Mouse (Mus musculus) embryonic facial prominence, embryonic 15.5 days (tissue): ENCODE results near the gene Cenpa. TPM values are rescaled to one million over a fixed set of nuclear protein-coding genes. Genes with fewer than 3 reads are reported as not detected.
A peak's percentile ranks its signal among the peaks of the same experiment; 100 is the strongest.

Experiments used
- ATAC-seq: fragments of 200-750 bp; cut with Nextera tagmentation; 2 replicates; pipeline ENCODE4 v1.8.0; 2017; ENCODE audit warnings: low read depth, moderate TSS enrichment; ENCODE audit not compliant: insufficient number of reproducible peaks, low FRiP score, low TSS enrichment
- H3K27ac ChIP-seq: fragments of 300-500 bp; sonication (generic); replicated peaks from 2 replicates; pipeline ENCODE4 v1.5.1; 2015; ENCODE audit warnings: mild to moderate bottlenecking, inconsistent platforms
- H3K27me3 ChIP-seq: fragments of 300-500 bp; sonication (generic); 2 replicates; pipeline ENCODE4 v1.6.1; 2015; ENCODE audit warnings: inconsistent platforms
- H3K36me3 ChIP-seq: fragments of 300-500 bp; sonication (generic); 2 replicates; pipeline ENCODE4 v1.6.1; 2015; ENCODE audit warnings: mild to moderate bottlenecking, inconsistent platforms
- H3K4me1 ChIP-seq: fragments of 300-500 bp; sonication (generic); 2 replicates; pipeline ENCODE4 v1.6.1; 2015; ENCODE audit warnings: inconsistent platforms
- H3K4me2 ChIP-seq: fragments of 300-500 bp; sonication (generic); replicated peaks from 2 replicates; pipeline ENCODE4 v1.6.1; 2015; ENCODE audit warnings: mild to moderate bottlenecking, inconsistent platforms
- H3K4me3 ChIP-seq: fragments of 300-500 bp; sonication (generic); replicated peaks from 2 replicates; pipeline ENCODE4 v1.5.1; 2015; ENCODE audit warnings: mild to moderate bottlenecking, inconsistent platforms
- H3K9ac ChIP-seq: fragments of 300-500 bp; sonication (generic); 2 replicates; pipeline ENCODE4 v1.6.1; 2015; ENCODE audit warnings: inconsistent platforms
- H3K9me3 ChIP-seq: fragments of 300-500 bp; sonication (generic); replicated peaks from 2 replicates; pipeline ENCODE4 v1.6.1; 2016; ENCODE audit warnings: inconsistent platforms
- WGBS: fragments of 180-500 bp; shearing (Covaris S2); methylation state at CpG from one replicate; pipeline ENCODE4 v1.1.7; 2015; 5-methylcytosine and 5-hydroxymethylcytosine counted together
- polyA plus RNA-seq: library from polyadenylated mRNA; unstranded; fragments of >200 nt; fragmentation: Nextera tagmentation; extraction: Ambion mirVana; gene quantifications from 2 replicates; pipeline ENCODE4 v1.2.1, GENCODE M21; 2015

Cenpa gene
- polyA plus RNA-seq, 1 experiment from 2014 or later: 218 TPM

DNA sequence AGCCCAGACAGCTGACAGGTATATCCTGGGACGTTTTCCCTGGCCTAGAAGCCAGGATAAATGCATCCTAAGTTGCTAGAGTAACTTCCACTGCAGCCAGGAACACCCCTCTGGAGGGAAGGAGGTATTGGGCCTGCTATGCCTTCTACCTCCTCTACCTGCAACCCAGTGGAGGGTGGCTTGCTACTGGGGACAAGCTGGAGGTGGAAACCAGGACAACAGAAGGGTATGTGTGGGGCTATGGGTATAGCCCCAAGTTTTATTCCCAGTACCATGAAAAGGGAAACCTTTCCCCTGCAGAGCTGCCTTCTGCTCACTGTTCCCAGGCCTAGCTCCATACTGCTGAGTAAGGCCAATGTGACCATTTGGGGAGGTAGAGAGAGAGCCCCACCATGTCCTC is 42.3 kb upstream of the Cenpa start:
- peaks cover 25% of the 10 kb centered on the region for H3K27me3 ChIP-seq
- ATAC-seq: no peak
- H3K4me3 ChIP-seq: no peak overlapping the region
- no peak overlapping the region for H3K4me2 ChIP-seq
- H3K27ac ChIP-seq: no peak overlapping the region
- no peaks in the 10 kb centered on the region for H3K9me3 ChIP-seq
- WGBS: 37% methylated on average over 1 of the region's 1 CpGs
- no peaks in the 10 kb centered on the region for H3K36me3 ChIP-seq
- H3K9ac ChIP-seq: no peak overlapping the region
- peaks cover 16% of the 10 kb centered on the region for H3K4me1 ChIP-seq

DNA sequence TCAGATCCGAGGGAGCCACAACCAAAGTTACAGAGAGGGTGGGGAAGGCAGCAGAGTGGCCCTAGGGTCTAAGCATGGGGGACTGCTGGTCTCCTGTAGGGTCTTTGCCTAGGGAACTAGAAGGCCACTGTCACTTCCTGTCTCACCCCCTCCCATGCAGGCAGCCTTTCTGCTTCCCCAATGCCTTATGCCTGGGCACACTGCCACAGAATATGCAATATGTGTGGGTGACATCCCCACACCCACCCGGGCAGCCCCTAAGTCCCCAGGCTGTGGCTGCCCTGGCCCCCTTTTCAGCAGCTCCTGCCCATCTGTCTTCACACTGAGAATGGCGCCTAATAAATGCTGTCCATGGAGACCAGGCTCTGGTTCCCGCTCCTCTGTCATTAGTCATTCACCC is 41.7 kb upstream of the Cenpa start:
- no peak overlapping the region for H3K27ac ChIP-seq
- no peaks in the 10 kb centered on the region for H3K36me3 ChIP-seq
- no peak overlapping the region for H3K4me3 ChIP-seq
- no peak overlapping the region for H3K4me2 ChIP-seq
- peaks cover 16% of the 10 kb centered on the region for H3K4me1 ChIP-seq
- no peak overlapping the region for H3K9ac ChIP-seq
- H3K27me3 ChIP-seq: peaks cover 25% of the 10 kb centered on the region
- H3K9me3 ChIP-seq: no peaks in the 10 kb centered on the region
- no peak for ATAC-seq
- WGBS: 52% methylated on average over 4 of the region's 4 CpGs

DNA sequence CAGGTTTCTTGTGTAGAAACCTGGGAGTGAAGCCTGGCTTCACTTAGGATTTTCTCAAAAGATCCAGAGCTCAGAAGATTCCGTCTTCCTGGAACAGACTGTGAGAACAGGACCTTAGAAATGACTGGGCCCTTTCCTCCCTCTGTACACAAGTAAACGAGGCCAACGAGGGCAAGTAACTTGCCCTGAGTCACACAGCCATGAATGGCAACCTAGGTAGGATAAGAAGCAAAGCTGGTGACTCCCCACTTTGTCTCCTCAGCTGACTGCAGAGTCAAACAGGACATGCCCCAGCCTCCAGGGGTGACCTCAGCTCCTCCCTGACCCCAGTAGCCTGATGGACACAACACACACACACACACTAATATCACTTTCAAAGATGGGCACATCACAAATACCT is 41.2 kb upstream of the Cenpa start:
- H3K36me3 ChIP-seq: no peaks in the 10 kb centered on the region
- H3K9me3 ChIP-seq: no peaks in the 10 kb centered on the region
- peaks cover 25% of the 10 kb centered on the region for H3K27me3 ChIP-seq
- no peak overlapping the region for H3K27ac ChIP-seq
- H3K4me1 ChIP-seq: peaks cover 16% of the 10 kb centered on the region
- WGBS: 63% methylated on average over 3 of the region's 3 CpGs
- no peak overlapping the region for H3K4me3 ChIP-seq
- H3K9ac ChIP-seq: no peak overlapping the region
- no peak for ATAC-seq
- no peak overlapping the region for H3K4me2 ChIP-seq

DNA sequence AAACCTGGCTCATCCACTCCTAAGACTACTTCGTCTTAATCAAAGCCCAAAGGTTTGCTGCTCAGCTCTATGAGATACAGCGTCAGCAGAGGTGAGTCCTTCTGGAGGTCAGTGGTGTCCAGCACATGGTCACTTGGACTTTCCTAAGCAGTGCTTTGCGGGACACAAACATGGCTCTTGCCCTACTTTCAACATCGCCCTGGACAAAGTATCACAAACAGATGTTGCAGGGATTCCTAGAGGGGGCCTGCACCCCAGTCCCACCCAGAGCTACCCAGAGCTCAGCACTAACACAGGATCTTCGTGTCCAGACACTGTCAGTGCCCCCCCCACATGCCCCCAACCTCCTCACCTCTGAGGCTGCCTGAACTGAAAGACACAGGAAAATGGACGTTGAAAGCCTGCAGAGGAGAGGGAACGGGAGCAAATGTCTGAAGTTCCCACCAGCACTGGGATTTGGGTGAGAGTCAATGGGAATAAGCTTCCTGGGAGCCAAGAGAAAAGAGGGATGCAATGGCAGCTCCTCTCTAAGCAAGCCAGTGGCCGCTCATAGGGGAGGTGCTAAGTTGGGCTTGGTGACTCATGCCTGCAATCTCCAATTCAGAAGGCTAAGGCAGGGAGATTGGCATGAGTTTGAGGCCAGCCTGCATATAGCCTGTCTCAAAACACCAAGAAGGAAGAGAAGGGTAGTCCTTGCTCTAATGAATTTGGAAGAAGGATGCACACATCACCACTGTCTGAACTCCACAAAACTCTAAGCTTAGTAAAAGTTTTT is 40.1 kb upstream of the Cenpa start:
- H3K27me3 ChIP-seq: peaks cover 16% of the 10 kb centered on the region
- no peak overlapping the region for H3K27ac ChIP-seq
- no peak overlapping the region for H3K9ac ChIP-seq
- H3K4me3 ChIP-seq: no peak overlapping the region
- H3K4me1 ChIP-seq: peaks cover 16% of the 10 kb centered on the region
- H3K9me3 ChIP-seq: no peaks in the 10 kb centered on the region
- no peak for ATAC-seq
- no peaks in the 10 kb centered on the region for H3K36me3 ChIP-seq
- H3K4me2 ChIP-seq: no peak overlapping the region
- 79% methylated on average over 8 of the region's 8 CpGs for WGBS

DNA sequence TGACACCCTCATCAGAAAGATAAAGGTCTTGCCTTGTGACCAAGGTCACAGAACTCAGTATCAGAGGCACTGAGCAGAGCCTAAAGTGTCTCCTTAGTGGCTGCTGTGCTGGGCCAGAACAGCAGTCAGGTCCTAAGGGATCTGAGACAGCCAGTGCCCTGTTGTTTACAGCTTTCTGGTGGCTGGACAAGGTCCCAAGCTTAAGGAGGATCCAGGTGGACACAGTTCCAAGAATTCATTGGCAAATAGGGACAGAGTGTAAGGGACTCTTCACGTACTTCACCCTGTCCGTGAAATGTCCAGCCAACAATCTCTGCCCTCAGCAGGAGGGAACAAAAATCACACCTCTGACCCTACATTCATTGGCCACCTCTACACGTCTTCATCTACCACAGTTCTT is 38.1 kb upstream of the Cenpa start:
- no peak overlapping the region for H3K27ac ChIP-seq
- no peak for ATAC-seq
- H3K4me1 ChIP-seq: no peaks in the 10 kb centered on the region
- 75% methylated on average over 3 of the region's 3 CpGs for WGBS
- no peak overlapping the region for H3K4me3 ChIP-seq
- H3K9ac ChIP-seq: no peak overlapping the region
- H3K36me3 ChIP-seq: no peaks in the 10 kb centered on the region
- 0 out of 2 replicates have a peak, but pooled peaks cover 2% of the 10 kb centered on the region for H3K27me3 ChIP-seq
- H3K9me3 ChIP-seq: no peaks in the 10 kb centered on the region
- no peak overlapping the region for H3K4me2 ChIP-seq

DNA sequence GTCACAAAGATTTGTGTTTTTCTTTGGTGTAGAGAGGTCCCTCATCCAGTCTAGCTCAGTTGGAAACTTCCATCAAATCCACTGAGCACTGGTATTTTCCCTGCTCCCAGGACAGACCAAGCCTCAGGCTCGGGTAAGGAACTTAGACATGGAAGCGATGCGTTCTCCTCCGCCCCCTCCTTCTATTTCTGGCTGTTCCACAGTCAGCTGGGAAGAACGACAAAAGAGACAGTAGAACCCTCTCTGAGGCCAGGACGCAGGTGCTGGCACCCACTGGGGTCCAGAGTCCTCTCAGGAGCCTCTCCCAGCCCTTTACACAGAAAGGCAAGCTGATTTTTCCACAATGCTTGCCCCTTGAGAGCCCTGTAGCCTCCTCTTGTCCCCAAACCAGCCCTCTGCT is 36.2 kb upstream of the Cenpa start:
- Histone ChIP-seq H3K4me2 (no peak overlapping the region), H3K9ac (no peak overlapping the region), H3K9me3 (no peaks in the 10 kb centered on the region), H3K27me3 (no peaks in the 10 kb centered on the region), H3K4me1 (no peaks in the 10 kb centered on the region), H3K4me3 (no peak overlapping the region), H3K36me3 (no peaks in the 10 kb centered on the region), H3K27ac (no peak overlapping the region)
- WGBS: 82% methylated on average over 6 of the region's 6 CpGs
- no peak for ATAC-seq

- 59% methylated on average over 1 of the region's 1 CpGs for WGBS
- ATAC-seq: no peak
- no peaks in the 10 kb centered on the region for H3K9me3 ChIP-seq
Observed at GRCm38 (mm10) chr5:30632134-30632533, 34.4 kb upstream of the Cenpa start.

GRCm38 (mm10) chr5:30636994-30637393 is 29.6 kb upstream of the Cenpa start:
- ATAC-seq: peak; percentile 47; the same call in 1 of the 2 replicates
- 46% methylated on average over 7 of the region's 7 CpGs for WGBS
- Histone ChIP-seq H3K9ac (no peak overlapping the region), H3K36me3 (no peaks in the 10 kb centered on the region), H3K27ac (no peak overlapping the region), H3K27me3 (no peaks in the 10 kb centered on the region), H3K9me3 (no peaks in the 10 kb centered on the region), H3K4me2 (no peak overlapping the region), H3K4me3 (no peak overlapping the region), H3K4me1 (no peaks in the 10 kb centered on the region)

More at GRCm38 (mm10) chr5:30632134-30632533, 34.4 kb upstream of the Cenpa start:
- Histone ChIP-seq H3K4me3 (no peak overlapping the region), H3K36me3 (no peaks in the 10 kb centered on the region), H3K4me1 (no peaks in the 10 kb centered on the region), H3K9ac (no peak overlapping the region), H3K27ac (no peak overlapping the region), H3K4me2 (no peak overlapping the region), H3K27me3 (no peaks in the 10 kb centered on the region)

- 3% methylated on average over 6 of the region's 6 CpGs for WGBS
- Histone ChIP-seq H3K27me3 (no peaks in the 10 kb centered on the region), H3K27ac (no peak overlapping the region), H3K4me1 (no peaks in the 10 kb centered on the region), H3K4me2 (no peak overlapping the region), H3K36me3 (no peaks in the 10 kb centered on the region), H3K4me3 (no peak overlapping the region), H3K9ac (no peak overlapping the region), H3K9me3 (no peaks in the 10 kb centered on the region)
- peak; percentile 67; the same call in 1 of the 2 replicates for ATAC-seq
Observed at GRCm38 (mm10) chr5:30638041-30638440, 28.5 kb upstream of the Cenpa start.

DNA sequence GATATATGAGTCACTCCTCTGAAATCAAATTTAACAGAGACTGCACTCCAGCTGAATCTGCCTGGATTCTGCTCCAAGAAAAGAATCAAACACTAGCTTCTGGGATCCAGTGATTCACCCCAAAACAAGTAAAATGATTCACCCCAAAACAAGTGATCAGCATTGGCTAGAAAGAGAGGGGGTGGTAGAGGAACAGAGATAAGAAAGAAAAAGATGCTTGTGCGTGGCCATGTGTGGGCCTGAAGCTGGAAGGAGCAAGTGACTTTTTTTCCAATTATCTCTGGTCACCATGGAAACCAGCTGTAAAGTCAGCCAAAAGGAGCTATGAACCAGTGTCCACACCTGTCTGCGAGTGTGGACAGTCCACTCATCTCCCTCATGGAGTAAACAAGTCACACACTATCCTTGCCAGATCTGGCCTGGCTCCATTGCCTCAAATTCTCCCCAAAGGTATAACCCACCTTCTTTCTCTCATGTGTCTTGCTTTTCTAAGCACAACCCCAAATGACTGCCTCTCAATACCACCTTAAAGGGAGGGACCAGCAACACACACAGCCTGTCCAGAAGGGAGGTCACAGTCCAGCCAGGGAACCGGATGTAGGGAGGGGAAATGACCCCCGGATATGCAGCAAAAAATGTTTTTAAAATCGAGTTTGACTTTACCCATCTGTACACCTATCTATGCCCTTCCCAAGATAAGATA is 22.9 kb upstream of the Cenpa start:
- WGBS: 56% methylated on average over 5 of the region's 5 CpGs

DNA sequence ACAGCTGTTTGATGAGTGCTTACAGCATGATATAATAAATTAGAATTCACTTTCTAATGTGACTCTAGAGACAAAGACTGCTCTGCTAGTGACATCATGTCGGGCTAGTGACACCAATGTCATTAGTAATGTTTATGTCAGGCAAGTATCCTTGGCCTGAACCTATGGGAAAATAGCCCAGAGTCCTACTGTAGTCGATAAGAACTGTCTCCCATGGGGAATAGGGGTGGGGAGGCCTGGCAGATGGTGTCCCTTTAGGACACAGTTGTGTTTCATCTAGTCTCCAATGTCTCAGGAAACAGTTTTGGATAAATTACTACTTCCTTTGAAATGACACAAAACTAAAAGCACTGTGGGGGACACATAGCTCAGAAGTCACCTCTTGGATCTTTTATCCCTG is 20.5 kb upstream of the Cenpa start:
- Histone ChIP-seq H3K4me2 (no peak overlapping the region), H3K27me3 (no peaks in the 10 kb centered on the region), H3K27ac (no peak overlapping the region), H3K36me3 (no peaks in the 10 kb centered on the region), H3K9ac (no peak overlapping the region), H3K9me3 (no peaks in the 10 kb centered on the region), H3K4me3 (no peak overlapping the region), H3K4me1 (peaks cover 20% of the 10 kb centered on the region)
- 74% methylated on average over 2 of the region's 2 CpGs for WGBS
- ATAC-seq: no peak

More for the DNA sequence above, 22.9 kb upstream of the Cenpa start:
- Histone ChIP-seq H3K36me3 (no peaks in the 10 kb centered on the region), H3K9me3 (no peaks in the 10 kb centered on the region), H3K27me3 (no peaks in the 10 kb centered on the region), H3K4me2 (no peak overlapping the region), H3K27ac (no peak overlapping the region), H3K4me1 (peaks cover 9% of the 10 kb centered on the region), H3K4me3 (no peak overlapping the region), H3K9ac (no peak overlapping the region)
- no peak for ATAC-seq
